Mouse (Mus musculus) liver, postnatal 0 days (tissue): Measurements from ENCODE around the gene Twf2. TPM values are rescaled to one million over a fixed set of nuclear protein-coding genes. Genes with fewer than 3 reads are reported as not detected.
A peak's percentile ranks its signal among the peaks of the same experiment; 100 is the strongest.

Experiments
- ATAC-seq: fragments of 200-750 bp; cut with Nextera tagmentation; 2 replicates; pipeline ENCODE4 v1.8.0; 2017; ENCODE audit warnings: mild to moderate bottlenecking, moderate library complexity
- DNase-seq: peaks from one replicate; pipeline ENCODE4 v3.0.0-alpha.2; 2016
- H3K27ac ChIP-seq: fragments of 300-500 bp; sonication (generic); 2 replicates; pipeline ENCODE4 v1.5.1; 2014; ENCODE audit warnings: antibody characterized with exemption, moderate library complexity, mild to moderate bottlenecking, low read depth
- H3K27me3 ChIP-seq: fragments of 300-500 bp; sonication (generic); 2 replicates; pipeline ENCODE4 v1.6.1; 2014; ENCODE audit warnings: low read length, control low read depth, mixed read lengths; ENCODE audit not compliant: insufficient read depth
- H3K36me3 ChIP-seq: fragments of 300-500 bp; sonication (generic); replicated peaks from 2 replicates; pipeline ENCODE4 v1.6.1; 2014; ENCODE audit warnings: mild to moderate bottlenecking, control low read depth, low read length, moderate library complexity, mixed read lengths; ENCODE audit not compliant: insufficient read depth
- H3K4me1 ChIP-seq: fragments of 300-500 bp; sonication (generic); 2 replicates; pipeline ENCODE4 v1.6.1; 2014; ENCODE audit warnings: antibody characterized with exemption, mild to moderate bottlenecking, control low read depth; ENCODE audit not compliant: insufficient read depth
- H3K4me2 ChIP-seq: fragments of 300-500 bp; sonication (generic); 2 replicates; pipeline ENCODE4 v1.6.1; 2014; ENCODE audit warnings: low read depth, mild to moderate bottlenecking, low read length, moderate library complexity, mixed read lengths
- H3K4me3 ChIP-seq: fragments of 300-500 bp; sonication (generic); 2 replicates; pipeline ENCODE4 v1.5.1; 2014; ENCODE audit warnings: low read depth, low read length
- H3K9ac ChIP-seq: fragments of 300-500 bp; sonication (generic); replicated peaks from 2 replicates; pipeline ENCODE4 v1.6.1; 2014; ENCODE audit warnings: mild to moderate bottlenecking, moderate library complexity
- H3K9me3 ChIP-seq: fragments of 300-500 bp; sonication (generic); 2 replicates; pipeline ENCODE4 v1.6.1; 2016; ENCODE audit warnings: mild to moderate bottlenecking, control low read depth, low read length, mixed read lengths
- CTCF ChIP-seq: sonication (generic); IDR thresholded peaks from 2 replicates; pipeline ENCODE4 v1.5.1; 2016; ENCODE audit warnings: antibody characterized with exemption, low read depth
- EP300 ChIP-seq: IDR thresholded peaks from 2 replicates; pipeline ENCODE4 v1.6.1; 2016; ENCODE audit warnings: antibody characterized with exemption, low read depth, mild to moderate bottlenecking
- WGBS: fragments of 180-500 bp; shearing (Covaris S2); extraction: QIAGEN DNeasy Blood & Tissue Kit; methylation state at CpG from one replicate; pipeline ENCODE4 v1.1.7; 2014; ENCODE audit not compliant: insufficient replicate concordance; 5-methylcytosine and 5-hydroxymethylcytosine counted together
- polyA plus RNA-seq: library from polyadenylated mRNA; unstranded; fragments of >200 nt; fragmentation: Nextera tagmentation; extraction: Ambion mirVana; gene quantifications from 2 replicates; pipeline ENCODE4 v1.2.1, GENCODE M21; 2015

Twf2 gene
- polyA plus RNA-seq, 1 experiment from 2014 or later, result 23.0 TPM

GRCm38 (mm10) chr9:106211680-106212593 lies 9.0 kb downstream of the Twf2 start:
- Histone ChIP-seq H3K36me3 (peaks cover 11% of the 10 kb centered on the region; the same call in 1 of the 2 replicates), H3K27me3 (no peaks in the 10 kb centered on the region), H3K9me3 (no peaks in the 10 kb centered on the region), H3K9ac (peak overlapping the region; percentile 47; the same call in 1 of the 2 replicates), H3K4me2 (peak overlapping the region; percentile 69), H3K4me3 (peak overlapping the region; percentile 11; the same call in 1 of the 2 replicates), H3K27ac (no peak overlapping the region), H3K4me1 (0 out of 2 replicates have a peak, but pooled peaks cover 2% of the 10 kb centered on the region)
- TF ChIP-seq CTCF (peak; percentile 100), EP300 (no peak)
- WGBS, result 31% methylated on average over 37 of the region's 37 CpGs
- peak; percentile 92 for ATAC-seq
- DNase-seq, result peak; percentile 91

- Histone ChIP-seq H3K4me2 (no peak overlapping the region), H3K9ac (no peak overlapping the region), H3K36me3 (peaks cover 9% of the 10 kb centered on the region; the same call in 1 of the 2 replicates), H3K4me3 (no peak overlapping the region), H3K27me3 (no peaks in the 10 kb centered on the region), H3K9me3 (no peaks in the 10 kb centered on the region), H3K27ac (no peak overlapping the region), H3K4me1 (0 out of 2 replicates have a peak, but pooled peaks cover 2% of the 10 kb centered on the region)
- ATAC-seq, result no peak
- DNase-seq, result no peak
- WGBS, result 73% methylated on average over 12 of the region's 12 CpGs
- no peak for TF ChIP-seq EP300
- no peak for TF ChIP-seq CTCF
Observed at GRCm38 (mm10) chr9:106212594-106212981, 9.7 kb downstream of the Twf2 start.

- no peak for ATAC-seq
- Histone ChIP-seq H3K9ac (no peak overlapping the region), H3K36me3 (peaks cover 9% of the 10 kb centered on the region; the same call in 1 of the 2 replicates), H3K27me3 (no peaks in the 10 kb centered on the region), H3K4me2 (no peak overlapping the region), H3K9me3 (no peaks in the 10 kb centered on the region), H3K27ac (no peak overlapping the region), H3K4me1 (0 out of 2 replicates have a peak, but pooled peaks cover 2% of the 10 kb centered on the region), H3K4me3 (no peak overlapping the region)
- DNase-seq, result no peak
- TF ChIP-seq CTCF (peak; percentile 52), EP300 (no peak)
- 60% methylated on average over 6 of the region's 6 CpGs for WGBS
Observed at GRCm38 (mm10) chr9:106215341-106216125, 12.6 kb downstream of the Twf2 start.

- ATAC-seq, result no peak
- DNase-seq, result no peak
- 82% methylated on average over 7 of the region's 7 CpGs for WGBS
- Histone ChIP-seq H3K9ac (no peak overlapping the region), H3K4me2 (no peak overlapping the region), H3K27me3 (no peaks in the 10 kb centered on the region), H3K9me3 (no peaks in the 10 kb centered on the region), H3K4me3 (no peak overlapping the region), H3K4me1 (no peaks in the 10 kb centered on the region), H3K36me3 (peaks cover 9% of the 10 kb centered on the region; the same call in 1 of the 2 replicates), H3K27ac (no peak overlapping the region)
- TF ChIP-seq EP300, result no peak
- no peak for TF ChIP-seq CTCF
Observed at GRCm38 (mm10) chr9:106216971-106217370, 14.1 kb downstream of the Twf2 start.

- no peak overlapping the region for H3K9ac ChIP-seq
- no peak for DNase-seq
- no peak overlapping the region for H3K4me2 ChIP-seq
- H3K36me3 ChIP-seq, result no peaks in the 10 kb centered on the region
- WGBS, result 64% methylated on average over 8 of the region's 8 CpGs
- no peaks in the 10 kb centered on the region; the same call in 1 of the 2 replicates for H3K27me3 ChIP-seq
- H3K27ac ChIP-seq, result no peak overlapping the region
- TF ChIP-seq EP300 (no peak), CTCF (no peak)
- H3K4me1 ChIP-seq, result peaks cover 4% of the 10 kb centered on the region
- no peak for ATAC-seq
- H3K4me3 ChIP-seq, result no peak overlapping the region
- no peaks in the 10 kb centered on the region for H3K9me3 ChIP-seq
Observed at GRCm38 (mm10) chr9:106220894-106221523, 18.1 kb downstream of the Twf2 start.
